Mouse (Mus musculus) stomach, embryonic 16.5 days (tissue): Measurements from ENCODE around the gene Ptms. TPM values are rescaled to one million over a fixed set of nuclear protein-coding genes. Genes with fewer than 3 reads are reported as not detected.

Source experiments
- ATAC-seq: fragments of 200-750 bp; cut with Nextera tagmentation; 2 replicates; pipeline ENCODE4 v1.8.0; 2017; ENCODE audit warnings: moderate number of reproducible peaks, moderate TSS enrichment; ENCODE audit not compliant: insufficient read depth, low FRiP score
- H3K27ac ChIP-seq: fragments of 300-500 bp; sonication (generic); 2 replicates; pipeline ENCODE4 v1.5.1; 2014; ENCODE audit warnings: low read length
- H3K27me3 ChIP-seq: fragments of 300-500 bp; sonication (generic); 2 replicates; pipeline ENCODE4 v1.6.1; 2014; ENCODE audit warnings: low read length, control low read depth, mixed read lengths; ENCODE audit not compliant: control insufficient read depth, insufficient read depth
- H3K36me3 ChIP-seq: fragments of 300-500 bp; sonication (generic); 2 replicates; pipeline ENCODE4 v1.6.1; 2014; ENCODE audit warnings: low read length; ENCODE audit not compliant: control insufficient read depth, insufficient read depth
- H3K4me1 ChIP-seq: fragments of 300-500 bp; sonication (generic); 2 replicates; pipeline ENCODE4 v1.6.1; 2014; ENCODE audit warnings: low read length, control low read depth, mixed read lengths; ENCODE audit not compliant: control insufficient read depth, insufficient read depth
- H3K4me2 ChIP-seq: fragments of 300-500 bp; sonication (generic); 2 replicates; pipeline ENCODE4 v1.6.1; 2014; ENCODE audit warnings: low read depth, low read length, mixed read lengths
- H3K4me3 ChIP-seq: fragments of 300-500 bp; sonication (generic); replicated peaks from 2 replicates; pipeline ENCODE4 v1.5.1; 2014; ENCODE audit warnings: mild to moderate bottlenecking, low read length
- H3K9ac ChIP-seq: fragments of 300-500 bp; sonication (generic); 2 replicates; pipeline ENCODE4 v1.6.1; 2014; ENCODE audit warnings: low read length
- H3K9me3 ChIP-seq: fragments of 300-500 bp; sonication (generic); replicated peaks from 2 replicates; pipeline ENCODE4 v1.6.1; 2016; ENCODE audit warnings: low read length, control low read depth; ENCODE audit not compliant: control insufficient read depth
- WGBS: fragments of 180-500 bp; shearing (Covaris S2); extraction: QIAGEN DNeasy Blood & Tissue Kit; methylation state at CpG from one replicate; pipeline ENCODE4 v1.1.7; 2014; 5-methylcytosine and 5-hydroxymethylcytosine counted together
- polyA plus RNA-seq: library from polyadenylated mRNA; unstranded; fragments of >200 nt; fragmentation: Nextera tagmentation; extraction: Ambion mirVana; gene quantifications from 2 replicates; pipeline ENCODE4 v1.2.1, GENCODE M21; 2015

Gene Ptms
- polyA plus RNA-seq = 177 and 180 TPM in 2 replicates

- WGBS = 3% methylated on average over 13 of the region's 13 CpGs
- no peaks in the 10 kb centered on the region for H3K9me3 ChIP-seq
- peak within 1 kb of the TSS; percentile 75 for H3K4me2 ChIP-seq
- H3K9ac ChIP-seq = peak within 1 kb of the TSS; percentile 100
- H3K4me3 ChIP-seq = peak within 1 kb of the TSS; percentile 89
- H3K27ac ChIP-seq = peak within 1 kb of the TSS; percentile 100
- no peaks in the 10 kb centered on the region for H3K36me3 ChIP-seq
- peaks cover 44% of the 10 kb centered on the region for H3K4me1 ChIP-seq
- H3K27me3 ChIP-seq = no peaks in the 10 kb centered on the region
- peak; percentile 87 for ATAC-seq
These were observed at the start of gene Ptms for GRCm38 (mm10) chr6:124919695-124920317. Gene Ptms, minus strand, starts transcription at chr6:124920103.

DNA sequence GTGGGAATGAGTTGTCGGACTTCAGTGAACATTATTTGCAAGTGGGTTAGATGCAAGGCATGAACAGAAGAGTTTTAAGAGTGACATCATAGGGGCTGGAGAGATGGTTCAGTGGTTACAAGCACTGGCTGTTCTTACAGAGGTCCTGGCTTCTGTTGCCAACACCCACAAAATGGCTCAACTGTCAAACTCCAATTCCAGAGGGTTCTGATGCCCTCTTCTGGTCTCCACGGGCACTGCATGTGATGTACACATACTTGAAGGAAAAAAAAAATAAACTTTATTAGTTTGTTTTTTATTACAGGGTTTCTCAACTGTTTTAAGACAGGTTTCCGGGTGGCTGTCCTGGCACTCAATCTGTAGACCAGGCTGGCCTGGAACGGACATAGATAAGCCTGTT is 47.9 kb upstream of the Ptms start:
- Histone ChIP-seq H3K27ac (no peak overlapping the region), H3K4me1 (peaks cover 10% of the 10 kb centered on the region; the same call in 1 of the 2 replicates), H3K9me3 (no peaks in the 10 kb centered on the region), H3K9ac (no peak overlapping the region), H3K36me3 (no peaks in the 10 kb centered on the region), H3K27me3 (no peaks in the 10 kb centered on the region), H3K4me3 (no peak overlapping the region), H3K4me2 (no peak overlapping the region)
- no peak for ATAC-seq
- WGBS = 81% methylated on average over 4 of the region's 4 CpGs

GRCm38 (mm10) chr6:124966466-124967118 is 46.7 kb upstream of the Ptms start:
- peak overlapping the region; percentile 96; the same call in 1 of the 2 replicates for H3K4me2 ChIP-seq
- no peaks in the 10 kb centered on the region for H3K9me3 ChIP-seq
- H3K4me3 ChIP-seq = peak overlapping the region; percentile 80
- no peaks in the 10 kb centered on the region for H3K27me3 ChIP-seq
- no peak overlapping the region for H3K27ac ChIP-seq
- no peak overlapping the region for H3K9ac ChIP-seq
- ATAC-seq = no peak
- no peaks in the 10 kb centered on the region for H3K36me3 ChIP-seq
- peaks cover 10% of the 10 kb centered on the region; the same call in 1 of the 2 replicates for H3K4me1 ChIP-seq
- 94% methylated on average over 7 of the region's 7 CpGs for WGBS

DNA sequence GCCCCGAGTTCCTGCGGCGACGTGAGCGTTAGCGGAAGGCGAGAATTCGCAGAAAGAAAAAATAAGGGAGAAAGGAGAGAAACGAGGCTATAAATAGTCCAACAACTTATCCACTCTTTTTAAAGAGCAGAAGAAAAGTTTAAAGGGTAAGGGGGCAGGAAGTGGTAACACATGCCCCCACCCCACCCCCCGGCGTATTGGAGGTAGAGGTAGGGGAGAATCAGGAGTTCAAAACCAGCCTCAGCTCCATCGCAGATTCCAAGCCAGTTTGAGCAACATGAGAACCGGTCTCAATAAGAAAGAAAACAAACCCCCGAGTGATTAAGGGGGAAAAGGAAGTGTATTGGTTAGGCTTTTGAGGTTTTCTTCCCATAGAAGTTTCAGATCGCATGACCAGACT is 45.8 kb upstream of the Ptms start:
- Histone ChIP-seq H3K4me2 (peak overlapping the region; percentile 96), H3K9me3 (no peaks in the 10 kb centered on the region), H3K27ac (peak overlapping the region; percentile 91), H3K36me3 (0 out of 2 replicates have a peak, but pooled peaks cover 7% of the 10 kb centered on the region), H3K27me3 (no peaks in the 10 kb centered on the region), H3K4me3 (peak overlapping the region; percentile 80), H3K4me1 (peaks cover 10% of the 10 kb centered on the region; the same call in 1 of the 2 replicates), H3K9ac (peak overlapping the region; percentile 98)
- WGBS = 11% methylated on average over 15 of the region's 15 CpGs
- no peak for ATAC-seq

GRCm38 (mm10) chr6:124965088-124965719 is 45.3 kb upstream of the Ptms start, which contains the start of gene Cops7a:
Gene Cops7a, minus strand, starts transcription at chr6:124965538.
- peaks cover 10% of the 10 kb centered on the region; the same call in 1 of the 2 replicates for H3K4me1 ChIP-seq
- H3K4me2 ChIP-seq = peak within 1 kb of the TSS; percentile 96
- no peaks in the 10 kb centered on the region for H3K9me3 ChIP-seq
- peak within 1 kb of the TSS; percentile 80 for H3K4me3 ChIP-seq
- H3K27ac ChIP-seq = peak within 1 kb of the TSS; percentile 91
- WGBS = under 1% methylated on average over 68 of the region's 68 CpGs
- H3K27me3 ChIP-seq = no peaks in the 10 kb centered on the region
- 0 out of 2 replicates have a peak, but pooled peaks cover 9% of the 10 kb centered on the region for H3K36me3 ChIP-seq
- ATAC-seq = peak; percentile 96
- H3K9ac ChIP-seq = peak within 1 kb of the TSS; percentile 98

DNA sequence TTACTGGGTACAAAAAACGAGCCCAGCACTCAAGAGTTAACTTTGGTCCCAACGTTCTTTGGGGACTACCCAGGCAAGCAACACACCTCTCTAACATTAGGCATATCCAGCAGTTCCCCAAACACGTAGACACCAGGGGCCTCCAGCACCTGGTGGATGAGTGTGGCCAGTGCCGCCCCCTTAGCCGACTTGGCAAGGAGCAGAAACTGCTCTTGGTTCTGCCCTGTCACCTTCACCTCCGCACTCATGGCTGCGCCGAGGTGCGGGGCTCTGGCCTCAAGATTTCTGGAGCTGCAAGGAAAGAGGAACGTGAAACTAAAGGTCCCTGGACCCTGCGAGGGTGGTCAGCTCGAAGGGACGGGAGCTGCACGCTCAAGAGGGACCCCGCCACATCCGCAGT is 44.7 kb upstream of the Ptms start:
- H3K36me3 ChIP-seq = 0 out of 2 replicates have a peak, but pooled peaks cover 11% of the 10 kb centered on the region
- peak; percentile 0; the same call in 1 of the 2 replicates for ATAC-seq
- H3K4me3 ChIP-seq = peak overlapping the region; percentile 80
- H3K4me2 ChIP-seq = peak overlapping the region; percentile 96
- no peaks in the 10 kb centered on the region for H3K27me3 ChIP-seq
- WGBS = 30% methylated on average over 16 of the region's 16 CpGs
- no peaks in the 10 kb centered on the region for H3K9me3 ChIP-seq
- H3K27ac ChIP-seq = peak overlapping the region; percentile 91
- peaks cover 10% of the 10 kb centered on the region; the same call in 1 of the 2 replicates for H3K4me1 ChIP-seq
- H3K9ac ChIP-seq = peak overlapping the region; percentile 98

DNA sequence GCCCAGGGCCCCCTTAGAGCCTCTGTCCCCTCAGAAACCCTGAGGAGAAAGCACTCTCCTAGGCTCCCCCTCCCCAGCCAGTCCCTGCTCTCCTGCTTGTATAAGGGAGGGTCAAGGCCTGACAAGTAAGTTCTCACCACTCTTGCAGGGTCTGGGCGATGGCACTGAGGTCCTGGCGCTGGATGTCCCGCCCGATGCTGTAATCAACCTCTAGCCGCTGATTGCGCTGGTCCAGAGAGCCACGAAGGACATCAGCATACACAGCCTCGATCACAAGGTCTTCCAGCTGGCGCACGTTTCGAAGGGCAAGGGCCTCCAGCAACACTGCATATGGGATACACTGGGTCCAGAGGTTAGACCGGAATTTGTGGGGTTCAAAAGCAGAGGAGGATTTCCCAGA is 41.1 kb upstream of the Ptms start:
- no peak for ATAC-seq
- H3K9ac ChIP-seq = no peak overlapping the region
- 89% methylated on average over 12 of the region's 12 CpGs for WGBS
- no peak overlapping the region for H3K4me3 ChIP-seq
- H3K4me1 ChIP-seq = peaks cover 8% of the 10 kb centered on the region; the same call in 1 of the 2 replicates
- H3K9me3 ChIP-seq = no peaks in the 10 kb centered on the region
- peaks cover 26% of the 10 kb centered on the region for H3K36me3 ChIP-seq
- no peak overlapping the region for H3K4me2 ChIP-seq
- no peak overlapping the region for H3K27ac ChIP-seq
- H3K27me3 ChIP-seq = no peaks in the 10 kb centered on the region

DNA sequence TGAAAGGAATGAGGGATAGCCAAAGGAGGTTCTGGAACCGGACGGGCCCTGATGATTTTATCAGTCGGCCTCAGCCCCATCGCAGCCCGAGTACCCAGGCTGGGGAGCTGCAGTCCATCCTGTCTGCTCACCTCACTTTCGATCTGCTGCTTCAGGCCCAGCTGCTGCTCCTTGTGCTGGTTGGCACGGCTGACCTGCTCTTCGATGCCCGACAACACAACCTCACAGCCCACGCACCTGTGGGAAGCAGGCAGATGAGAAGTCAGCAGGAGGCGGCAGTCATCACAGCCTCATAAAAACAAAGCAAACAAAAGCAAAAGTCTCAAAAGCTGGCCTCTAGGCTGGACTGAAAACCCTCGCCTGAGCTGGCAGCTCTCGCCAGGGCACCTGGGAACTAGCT is 40.1 kb upstream of the Ptms start:
- Histone ChIP-seq H3K4me2 (no peak overlapping the region), H3K4me1 (peaks cover 6% of the 10 kb centered on the region; the same call in 1 of the 2 replicates), H3K27me3 (no peaks in the 10 kb centered on the region), H3K9me3 (no peaks in the 10 kb centered on the region), H3K36me3 (peaks cover 29% of the 10 kb centered on the region), H3K4me3 (no peak overlapping the region), H3K9ac (no peak overlapping the region), H3K27ac (no peak overlapping the region)
- 91% methylated on average over 13 of the region's 13 CpGs for WGBS
- ATAC-seq = no peak

DNA sequence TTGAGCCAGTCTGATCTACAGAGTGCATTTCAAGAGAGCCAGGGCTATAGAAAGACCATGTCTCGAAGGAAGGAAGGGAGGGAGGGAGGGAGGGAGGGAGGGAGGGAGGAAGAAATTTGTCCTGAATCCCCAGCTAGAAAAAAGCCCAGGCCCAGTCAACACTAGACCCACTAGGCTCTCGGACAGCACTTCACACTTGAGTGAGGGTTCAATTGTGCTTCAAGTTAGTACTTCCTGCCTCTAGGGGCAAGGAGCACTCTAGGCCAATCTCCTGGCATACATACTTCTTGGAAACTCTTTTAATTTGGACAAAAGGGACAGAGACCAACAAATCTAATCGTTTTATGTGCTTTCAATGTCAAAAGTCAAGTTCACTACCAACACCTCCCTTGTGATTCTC is 38.2 kb upstream of the Ptms start:
- Histone ChIP-seq H3K36me3 (peaks cover 29% of the 10 kb centered on the region), H3K4me2 (no peak overlapping the region), H3K4me1 (no peaks in the 10 kb centered on the region), H3K9ac (no peak overlapping the region), H3K27ac (no peak overlapping the region), H3K4me3 (no peak overlapping the region), H3K27me3 (no peaks in the 10 kb centered on the region), H3K9me3 (no peaks in the 10 kb centered on the region)
- WGBS = 84% methylated on average over 3 of the region's 3 CpGs
- ATAC-seq = no peak
